Mouse (Mus musculus): ENCODE results near the gene Pla2r1. TPM values are rescaled to one million over a fixed set of nuclear protein-coding genes. Genes with fewer than 3 reads are reported as not detected.

Gene Pla2r1
- polyA plus RNA-seq (2012; rRNA removed), result 0.31 and 0.56 TPM in 2 replicates

DNA sequence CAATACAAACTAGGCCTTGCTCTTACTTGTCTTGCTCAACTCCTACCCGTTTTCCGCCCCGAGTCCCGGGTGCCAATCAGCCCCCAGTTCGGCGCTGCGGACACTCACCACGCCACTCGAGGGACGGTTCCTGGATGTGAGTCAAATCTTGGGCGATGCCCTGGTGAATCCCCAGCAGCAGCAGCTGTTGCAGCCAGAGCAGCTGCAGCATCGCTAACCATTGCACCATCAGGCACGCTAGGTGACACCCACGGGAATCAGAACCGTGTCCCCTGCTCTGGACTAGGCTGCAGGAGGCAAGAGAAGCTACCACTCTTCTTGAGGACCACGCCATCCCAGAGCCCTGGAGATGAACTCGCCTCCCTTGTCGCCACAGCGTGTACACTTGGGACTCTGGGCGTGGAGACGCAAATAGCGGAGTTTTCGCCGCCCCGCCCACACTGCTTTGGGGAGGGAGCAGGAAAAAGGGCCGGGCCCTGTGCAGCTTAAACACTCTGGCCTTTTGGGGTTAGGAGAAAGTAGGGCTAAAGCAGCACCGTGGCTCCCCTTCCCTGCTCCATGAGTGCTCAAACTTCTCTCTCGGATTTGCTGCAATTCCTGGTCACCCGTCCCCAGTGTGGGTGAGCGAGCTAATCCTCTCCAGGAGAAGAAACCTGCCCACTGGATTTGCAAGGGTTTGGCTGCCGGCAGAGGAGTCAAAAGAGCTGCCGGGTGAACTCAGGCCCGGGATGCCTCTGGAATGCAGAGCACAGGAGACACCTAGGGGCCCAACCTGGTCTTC is at the start of gene Pla2r1:
Gene Pla2r1 (minus strand): TSS at position 407 of the 781 bp plus-strand sequence.

DNA sequence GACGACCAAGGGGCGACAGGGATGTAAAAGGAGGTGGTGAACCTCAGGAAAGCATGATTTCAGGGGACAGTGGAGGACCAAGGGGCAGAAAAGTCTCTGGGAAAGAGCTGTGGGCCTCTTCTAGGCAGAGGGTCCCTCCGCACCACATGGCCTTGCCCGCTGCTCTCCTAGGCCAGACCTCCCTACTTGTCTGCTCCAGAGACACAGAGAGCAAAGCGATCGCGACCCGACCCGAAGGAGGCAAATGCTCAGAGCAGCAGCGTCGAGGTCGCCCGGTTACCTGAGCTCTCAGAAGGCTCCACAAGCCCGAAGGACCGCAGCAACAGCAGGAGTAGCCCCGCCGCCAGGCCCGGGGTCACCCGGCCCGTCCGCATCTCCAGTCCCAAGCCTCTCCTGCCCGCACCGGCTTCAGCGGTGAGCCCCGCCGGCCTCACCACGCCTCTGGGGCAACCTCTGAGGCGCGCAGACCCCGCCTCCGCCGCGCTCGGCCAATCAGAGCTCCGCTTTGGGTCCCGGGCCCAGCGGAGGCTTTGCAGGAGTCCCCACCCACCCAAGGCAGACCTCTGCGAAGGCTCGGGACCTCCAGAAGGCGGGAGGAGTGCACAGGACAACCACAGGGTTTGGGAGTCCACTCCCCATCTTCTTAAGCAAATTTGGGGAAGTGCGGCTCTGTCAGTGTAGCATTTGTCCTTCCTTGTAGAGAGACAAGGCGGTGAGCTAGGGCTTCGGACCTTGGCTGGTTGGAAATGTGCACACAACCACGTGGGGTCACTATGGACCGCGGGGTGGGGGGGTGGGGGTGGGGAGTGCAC is 170.0 kb downstream of the Pla2r1 start, which contains the start of gene Ly75:
Gene Ly75 (minus strand): TSS at position 446 of the 812 bp plus-strand sequence.

Other genes starting within 250 kb of the Pla2r1 start
- gene Ly75, start 170.0 kb downstream of the Pla2r1 start, polyA plus RNA-seq (2012; rRNA removed), result 2.0 and 2.4 TPM in 2 replicates
- gene Itgb6, start 169.3 kb upstream of the Pla2r1 start, polyA plus RNA-seq (2012; rRNA removed), result 0.13 and 1.5 TPM in 2 replicates